ENCODE assay signal across 8 mouse cellular contexts in genomic region chr16:92497851-92498588, GRCm38 (mm10). TPM values are rescaled to one million over a fixed set of nuclear protein-coding genes. Genes with fewer than 3 reads are reported as not detected.
DNase-seq lines count a peak whose midpoint lies in the region; ATAC-seq lines count a peak whose summit lies in the region.
"Had no signal": no experiment of that assay in that cellular context is flagged by ENCODE, and none has a peak within 500 bp of the region (broad histone marks: within the 10 kb centered on the region; RNA-seq: fewer than 3 reads in every experiment).

No protein-coding gene starts in this region.

- peaks cover 32% of the 10 kb centered on the region for H3K27me3 ChIP-seq in neural tube, embryonic 11.5 days (ENCODE audit: control insufficient read depth, insufficient read depth, low read length)
- peaks cover 41% of the 10 kb centered on the region for H3K27me3 ChIP-seq in forebrain, embryonic 15.5 days
- peaks cover 64% of the 10 kb centered on the region for H3K27me3 ChIP-seq in liver, embryonic 15.5 days

- H3K27ac ChIP-seq in neural tube, embryonic 11.5 days (ENCODE audit: low read depth, low read length), result no peak overlapping the region
- no peak overlapping the region for H3K27ac ChIP-seq in forebrain, embryonic 15.5 days (replicated peaks)
- H3K27ac ChIP-seq in liver, embryonic 15.5 days (replicated peaks), result no peak overlapping the region

- H3K9ac ChIP-seq in neural tube, embryonic 11.5 days (ENCODE audit: low read length), result peak overlapping the region; percentile 33; the same call in 1 of the 2 replicates
- peak overlapping the region; percentile 41; the same call in 1 of the 2 replicates for H3K9ac ChIP-seq in forebrain, embryonic 15.5 days (replicated peaks)
- H3K9ac ChIP-seq in liver, embryonic 15.5 days, result no peak overlapping the region

- no peak; the same call in 1 of the 2 replicates for ATAC-seq in neural tube, embryonic 11.5 days (ENCODE audit: insufficient read depth, low FRiP score, low TSS enrichment)
- no peak for ATAC-seq in forebrain, embryonic 15.5 days (replicated peaks)
- ATAC-seq in liver, embryonic 15.5 days (ENCODE audit: insufficient read depth), result no peak

- H3K4me2 ChIP-seq in neural tube, embryonic 11.5 days (ENCODE audit: low read depth), result peak overlapping the region; percentile 81
- H3K4me2 ChIP-seq in forebrain, embryonic 15.5 days (replicated peaks), result peak overlapping the region; percentile 80
- H3K4me2 ChIP-seq in liver, embryonic 15.5 days, result peak overlapping the region; percentile 68

- DNase-seq in neural tube, embryonic 11.5 days (ENCODE audit: low spot score), result no peak
- DNase-seq in neural tube, embryonic 10.5 days (ENCODE audit: extremely low spot score, low spot score), result no peak
- DNase-seq in adrenal gland, adult (ENCODE audit: inconsistent age in 2 of 2, low spot score in 1 of 2), result no peak
- no peak for DNase-seq in frontal cortex, postnatal 36 days (ENCODE audit: low spot score in 2 of 2)
- no peak for DNase-seq in adrenal gland, postnatal 25 days
- DNase-seq: kidney, postnatal 25 days had no signal

- H3K36me3 ChIP-seq in neural tube, embryonic 11.5 days (ENCODE audit: control insufficient read depth, insufficient read depth, low read length), result no peaks in the 10 kb centered on the region
- H3K36me3 ChIP-seq in forebrain, embryonic 15.5 days, result no peaks in the 10 kb centered on the region
- no peaks in the 10 kb centered on the region for H3K36me3 ChIP-seq in liver, embryonic 15.5 days (replicated peaks)

- no peaks in the 10 kb centered on the region; the same call in 1 of the 2 replicates for H3K4me1 ChIP-seq in neural tube, embryonic 11.5 days (ENCODE audit: control insufficient read depth, insufficient read depth, low read length)
- H3K4me1 ChIP-seq in forebrain, embryonic 15.5 days, result peaks cover 14% of the 10 kb centered on the region
- H3K4me1 ChIP-seq in liver, embryonic 15.5 days (replicated peaks), result peaks cover 26% of the 10 kb centered on the region

- H3K4me3 ChIP-seq in neural tube, embryonic 11.5 days (ENCODE audit: low read depth, low read length), result peak overlapping the region; percentile 44
- peak overlapping the region; percentile 46 for H3K4me3 ChIP-seq in forebrain, embryonic 15.5 days
- H3K4me3 ChIP-seq in liver, embryonic 15.5 days (replicated peaks), result peak overlapping the region; percentile 45

- no peaks in the 10 kb centered on the region for H3K9me3 ChIP-seq in neural tube, embryonic 11.5 days (ENCODE audit: control insufficient read depth, low read length)
- H3K9me3 ChIP-seq in forebrain, embryonic 15.5 days, result no peaks in the 10 kb centered on the region
- H3K9me3 ChIP-seq in liver, embryonic 15.5 days (replicated peaks), result no peaks in the 10 kb centered on the region

- 8% methylated on average over 26 of the region's 26 CpGs for WGBS in neural tube, embryonic 11.5 days
- WGBS in forebrain, embryonic 15.5 days, result 6% methylated on average over 26 of the region's 26 CpGs
- 9% methylated on average over 26 of the region's 26 CpGs for WGBS in liver, embryonic 15.5 days (ENCODE audit: insufficient replicate concordance)

RNA-seq across cellular contexts. Expression of gene Clic6, which starts 12.5 kb away (rescaled TPM):
- polyA plus RNA-seq in neural tube, embryonic 11.5 days (2014; fragmentation: Nextera tagmentation; extraction: Ambion mirVana), result 0.34 and 0.37 TPM in 2 replicates
- polyA plus RNA-seq in forebrain, embryonic 15.5 days (2015; fragmentation: Nextera tagmentation; extraction: Ambion mirVana), result 4.0 and 9.0 TPM in 2 replicates
- polyA plus RNA-seq in liver, embryonic 15.5 days (2015; fragmentation: Nextera tagmentation; extraction: Ambion mirVana), result 0.40 and 0.54 TPM in 2 replicates
- total RNA-seq in adrenal gland, postnatal 25 days (2021), result not detected in 2 replicates

RNA-seq across cellular contexts. Expression of gene Rcan1, which starts 27.4 kb away (rescaled TPM):
- polyA plus RNA-seq in neural tube, embryonic 11.5 days (2014; fragmentation: Nextera tagmentation; extraction: Ambion mirVana), result 45.6 and 48.2 TPM in 2 replicates
- polyA plus RNA-seq in forebrain, embryonic 15.5 days (2015; fragmentation: Nextera tagmentation; extraction: Ambion mirVana), result 49.8 and 52.8 TPM in 2 replicates
- 9.1 and 9.3 TPM in 2 replicates for polyA plus RNA-seq in liver, embryonic 15.5 days (2015; fragmentation: Nextera tagmentation; extraction: Ambion mirVana)
- total RNA-seq in adrenal gland, postnatal 25 days (2021), result 14.7 and 16.2 TPM in 2 replicates
